Mouse (Mus musculus) brain, embryonic 14.5 days (tissue): Measurements from ENCODE around the gene Tmed9. TPM values are rescaled to one million over a fixed set of nuclear protein-coding genes. Genes with fewer than 3 reads are reported as not detected.
A peak's percentile ranks its signal among the peaks of the same experiment; 100 is the strongest.
"Not testable (repeated sequence)": the region's sequence is repeated elsewhere in the genome, so short reads cannot be mapped to it uniquely, and the experiment has no call there.

ENCODE experiments used
- DNase-seq: peaks from one replicate; pipeline ENCODE4 v3.0.0-alpha.2; 2011; ENCODE audit warnings: low read depth
- CTCF ChIP-seq: fragments of 200-500 bp; IDR thresholded peaks from 2 replicates; pipeline ENCODE4 v1.5.1; 2012; ENCODE audit warnings: inconsistent platforms, mild to moderate bottlenecking, moderate library complexity, borderline replicate concordance; ENCODE audit not compliant: insufficient read depth, insufficient read length; ENCODE audit errors: extremely low read depth
- POLR2A ChIP-seq: fragments of 200-500 bp; IDR thresholded peaks from 2 replicates; pipeline ENCODE4 v1.6.1; 2012; ENCODE audit warnings: mild to moderate bottlenecking, inconsistent platforms, borderline replicate concordance; ENCODE audit not compliant: poor library complexity, insufficient read depth, insufficient read length, severe bottlenecking; ENCODE audit errors: extremely low read depth
- polyA plus RNA-seq: library from polyadenylated mRNA; depleted of rRNA; stranded (reverse); fragments of >200 nt; gene quantifications from 2 replicates; pipeline ENCODE4 v1.2.3, GENCODE M21; 2012

Tmed9 gene
- polyA plus RNA-seq, 1 experiment: 99.3 TPM

GRCm38 (mm10) chr13:55595375-55595774, 21.8 kb downstream of the Tmed9 start:
- no peak for TF ChIP-seq CTCF
- DNase-seq: peak; percentile 20

DNA sequence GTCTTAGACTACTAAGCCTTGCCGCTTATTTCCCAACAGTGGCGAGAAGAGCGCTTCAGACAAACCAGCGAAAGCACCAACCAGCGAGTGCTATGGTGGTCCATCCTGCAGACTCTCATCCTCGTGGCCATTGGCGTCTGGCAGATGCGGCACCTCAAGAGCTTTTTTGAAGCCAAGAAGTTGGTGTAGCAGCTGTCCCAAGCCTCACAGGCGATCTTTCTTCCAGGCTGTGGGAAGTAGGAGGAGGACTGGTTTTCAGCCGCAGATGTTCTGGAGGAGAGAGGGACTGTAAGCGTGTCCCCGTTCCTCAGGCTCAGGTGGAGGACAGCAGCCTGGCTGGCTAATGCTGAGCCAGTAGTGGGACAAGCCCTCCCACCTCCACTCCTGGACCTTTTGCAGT, 23.3 kb downstream of the Tmed9 start:
- TF ChIP-seq CTCF (no peak), POLR2A (no peak)
- no peak for DNase-seq

GRCm38 (mm10) chr13:55599566-55600540, 26.3 kb downstream of the Tmed9 start, which contains the start of gene B4galt7:
B4galt7 (plus strand) TSS chr13:55599896.
- TF ChIP-seq POLR2A (peak; percentile 89), CTCF (no peak)
- DNase-seq: peak; percentile 90

DNA sequence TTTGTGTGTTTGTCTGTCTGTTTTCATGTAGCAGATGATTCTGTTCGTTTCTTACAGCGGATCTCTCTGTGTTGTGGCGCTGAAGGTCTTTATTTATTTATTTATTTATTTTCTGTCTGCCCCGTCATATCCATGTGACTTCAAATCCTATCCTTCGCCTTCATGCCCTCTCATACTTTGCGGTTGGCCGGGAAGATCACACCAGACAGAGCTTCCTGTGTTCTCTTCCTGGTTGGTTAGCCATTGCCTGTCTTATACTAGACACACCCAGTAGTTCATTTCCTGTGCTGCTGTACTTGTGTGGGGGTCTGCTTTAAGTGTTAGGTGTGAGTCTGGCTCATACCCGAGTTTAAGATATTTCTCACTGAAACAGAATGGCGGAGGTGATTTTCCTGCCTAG, 27.1 kb downstream of the Tmed9 start:
- peak; percentile 51 for DNase-seq
- TF ChIP-seq CTCF (no peak), POLR2A (no peak)

- TF ChIP-seq POLR2A (no peak), CTCF (peak; percentile 93)
- DNase-seq: peak; percentile 82
Measured at GRCm38 (mm10) chr13:55601611-55602010, 28.1 kb downstream of the Tmed9 start.

- TF ChIP-seq CTCF: no peak
- no peak for TF ChIP-seq POLR2A
- no peak for DNase-seq
Measured at GRCm38 (mm10) chr13:55604606-55605005, 31.1 kb downstream of the Tmed9 start.

DNA sequence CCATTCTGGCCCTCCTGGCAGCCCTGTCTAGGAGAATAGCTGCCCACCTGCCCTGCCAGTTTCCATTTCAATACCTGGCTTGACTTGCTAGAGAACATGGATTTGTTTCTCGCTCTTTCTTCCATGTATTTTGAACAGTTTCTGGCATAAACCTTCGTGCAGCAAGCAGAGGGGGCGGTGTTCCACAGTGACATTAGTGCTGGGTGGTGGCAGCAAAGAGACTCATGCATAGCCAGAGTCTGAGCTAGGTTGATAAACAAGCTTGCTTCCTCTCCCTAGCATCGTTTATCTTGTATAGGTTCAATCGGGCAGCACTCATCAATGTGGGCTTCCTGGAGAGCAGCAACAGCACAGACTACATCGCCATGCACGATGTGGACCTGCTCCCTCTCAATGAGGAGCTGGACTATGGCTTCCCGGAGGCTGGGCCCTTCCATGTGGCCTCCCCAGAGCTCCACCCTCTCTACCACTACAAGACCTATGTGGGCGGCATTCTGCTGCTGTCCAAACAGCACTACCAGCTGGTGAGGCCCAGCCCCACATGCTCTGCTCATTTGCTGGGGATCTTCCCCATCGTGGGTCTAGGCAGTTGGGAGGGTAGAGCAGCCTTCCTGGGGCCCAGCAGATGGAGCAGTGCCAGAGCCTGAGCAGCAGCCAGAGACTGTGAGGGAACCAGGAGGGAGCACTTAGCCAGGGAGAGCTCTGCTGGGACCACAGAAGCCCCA, 33.5 kb downstream of the Tmed9 start:
- TF ChIP-seq CTCF: no peak
- TF ChIP-seq POLR2A: no peak
- DNase-seq: no peak

DNA sequence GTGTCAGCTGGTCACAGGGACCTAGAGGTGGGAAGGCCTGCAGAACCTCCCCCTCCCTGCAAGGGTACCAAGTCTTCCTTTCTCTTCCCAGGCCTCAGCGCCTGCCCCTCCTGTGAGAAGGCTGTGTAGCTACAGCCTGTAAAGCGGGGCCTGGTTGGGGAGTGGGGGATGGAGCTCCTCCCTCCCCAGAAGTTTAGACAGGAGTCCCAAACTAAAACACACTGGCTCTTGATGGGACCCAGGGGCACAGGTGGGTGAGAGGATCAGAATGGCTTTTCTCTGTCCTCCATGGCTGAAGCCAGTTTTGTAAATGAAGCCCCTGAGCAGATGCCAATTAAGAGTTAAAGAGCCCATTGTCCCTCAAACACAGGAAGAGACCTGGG, 34.1 kb downstream of the Tmed9 start:
- TF ChIP-seq CTCF: no peak
- TF ChIP-seq POLR2A: no peak
- DNase-seq: no peak

- no peak for DNase-seq
Measured at GRCm38 (mm10) chr13:55611996-55612395, 38.5 kb downstream of the Tmed9 start.

DNA sequence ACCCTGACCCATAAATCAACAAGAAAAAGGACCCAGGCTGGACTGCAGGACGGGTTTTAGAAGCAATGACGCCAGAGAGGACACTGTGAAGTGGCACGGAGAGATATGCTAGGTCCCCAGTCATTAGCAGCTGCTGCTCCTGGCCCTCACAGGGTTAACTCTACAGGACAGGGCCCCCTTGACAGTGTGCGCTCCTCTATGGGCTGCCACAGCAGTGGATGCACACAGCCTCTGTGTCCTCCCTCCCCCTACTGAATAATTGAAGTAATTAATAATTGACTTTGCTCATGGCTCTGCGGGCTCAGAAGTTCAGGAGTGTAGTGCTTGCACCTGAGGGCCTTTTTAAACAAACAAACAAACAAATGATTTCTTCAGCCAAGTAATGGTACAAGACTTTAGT, 39.9 kb downstream of the Tmed9 start:
- TF ChIP-seq CTCF (no peak), POLR2A (no peak)
- DNase-seq: no peak

More at GRCm38 (mm10) chr13:55611996-55612395, 38.5 kb downstream of the Tmed9 start:
- TF ChIP-seq POLR2A (no peak), CTCF (no peak)

DNA sequence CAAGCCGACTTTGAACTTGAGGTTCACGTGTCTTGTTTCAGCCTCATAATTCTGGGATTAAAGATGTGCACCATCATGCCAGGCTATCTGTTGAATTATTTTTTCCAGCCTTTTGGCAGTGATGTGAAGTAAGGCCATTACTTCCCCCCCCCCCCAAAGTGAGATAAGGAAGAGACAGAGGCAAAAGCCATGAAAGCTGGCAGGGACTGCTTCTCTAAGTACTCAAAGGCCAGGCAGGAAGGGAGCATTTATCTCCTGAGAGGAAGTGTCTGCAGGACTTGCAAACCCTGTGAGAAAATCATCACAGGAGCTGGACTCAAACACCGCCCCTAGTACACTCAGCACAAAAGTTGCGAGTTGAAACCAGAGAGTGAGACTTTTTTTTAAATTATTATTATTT, 45.8 kb downstream of the Tmed9 start:
- DNase-seq: no peak
- TF ChIP-seq POLR2A (no peak), CTCF (no peak)

- no peak for TF ChIP-seq POLR2A
- no peak for TF ChIP-seq CTCF
- DNase-seq: no peak
Measured at GRCm38 (mm10) chr13:55620275-55620674, 46.7 kb downstream of the Tmed9 start.

DNA sequence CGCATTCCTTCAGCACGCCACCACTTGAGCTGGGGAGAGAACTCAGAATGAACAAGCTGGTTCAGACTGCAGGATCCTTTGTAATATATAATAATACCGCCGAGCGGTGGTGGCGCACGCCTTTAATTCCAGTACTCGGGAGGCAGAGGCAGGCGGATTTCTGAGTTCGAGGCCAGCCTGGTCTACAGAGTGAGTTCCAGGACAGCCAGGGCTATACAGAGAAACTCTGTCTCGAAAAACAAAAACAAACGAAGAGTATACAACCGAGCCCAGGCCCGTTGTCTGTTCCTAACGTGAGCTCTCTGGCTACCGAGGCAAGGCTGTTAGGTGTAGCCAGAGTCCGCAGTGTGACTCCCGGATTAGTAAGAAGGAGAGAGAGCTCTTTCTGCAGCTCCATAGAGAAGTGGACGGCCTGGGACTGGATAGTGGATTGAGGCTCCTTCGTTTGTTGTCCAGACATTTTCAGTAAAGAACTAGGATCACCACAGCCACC, 48.7 kb downstream of the Tmed9 start:
- not testable (repeated sequence) for DNase-seq
